Mouse (Mus musculus): ENCODE results near the gene Zic1.

The Zic1 gene

GRCm38 (mm10) chr9:91384136-91384500 is 18.5 kb upstream of the Zic1 start:
- DNase-seq (ENCODE audit: low spot score): no peak

- DNase-seq (ENCODE audit: low spot score): no peak
Measured at GRCm38 (mm10) chr9:91383441-91384135, 18.0 kb upstream of the Zic1 start.

- no peak for DNase-seq (ENCODE audit: low spot score)
Measured at GRCm38 (mm10) chr9:91382471-91383255, 17.1 kb upstream of the Zic1 start.

- no peak for DNase-seq (ENCODE audit: low spot score)
Measured at GRCm38 (mm10) chr9:91382111-91382379, 16.4 kb upstream of the Zic1 start.

GRCm38 (mm10) chr9:91381284-91382110 is 15.9 kb upstream of the Zic1 start:
- no peak for DNase-seq (ENCODE audit: low spot score)

GRCm38 (mm10) chr9:91380458-91380914 is 14.9 kb upstream of the Zic1 start:
- DNase-seq (ENCODE audit: low spot score): no peak

- no peak for DNase-seq (ENCODE audit: low spot score)
Measured at GRCm38 (mm10) chr9:91379781-91380457, 14.3 kb upstream of the Zic1 start.

GRCm38 (mm10) chr9:91379300-91379635 is 13.7 kb upstream of the Zic1 start:
- DNase-seq (ENCODE audit: low spot score): no peak

- no peak for DNase-seq (ENCODE audit: low spot score)
Measured at GRCm38 (mm10) chr9:91378411-91379299, 13.0 kb upstream of the Zic1 start.

GRCm38 (mm10) chr9:91377873-91378150 is 12.2 kb upstream of the Zic1 start:
- no peak for DNase-seq (ENCODE audit: low spot score)

GRCm38 (mm10) chr9:91377036-91377872 is 11.6 kb upstream of the Zic1 start:
- no peak for DNase-seq (ENCODE audit: low spot score)

GRCm38 (mm10) chr9:91374665-91375064 is 9.1 kb upstream of the Zic1 start:
- DNase-seq (ENCODE audit: low spot score): no peak

GRCm38 (mm10) chr9:91373811-91374575 is 8.4 kb upstream of the Zic1 start:
- DNase-seq (ENCODE audit: low spot score): no peak

GRCm38 (mm10) chr9:91371608-91372007 is 6.0 kb upstream of the Zic1 start:
- DNase-seq (ENCODE audit: low spot score): no peak

GRCm38 (mm10) chr9:91371011-91371410 is 5.4 kb upstream of the Zic1 start:
- DNase-seq (ENCODE audit: low spot score): no peak

- no peak for DNase-seq (ENCODE audit: low spot score)
Measured at GRCm38 (mm10) chr9:91370191-91370708, 4.6 kb upstream of the Zic1 start.

GRCm38 (mm10) chr9:91369293-91369991 is 3.8 kb upstream of the Zic1 start:
- DNase-seq (ENCODE audit: low spot score): no peak

GRCm38 (mm10) chr9:91368946-91369292 is 3.3 kb upstream of the Zic1 start:
- no peak for DNase-seq (ENCODE audit: low spot score)

GRCm38 (mm10) chr9:91368150-91368549 is 2.5 kb upstream of the Zic1 start:
- no peak for DNase-seq (ENCODE audit: low spot score)
